Mouse (Mus musculus) cerebellum, postnatal 25 days (tissue): ENCODE measurements around the gene Arl10.

Experiments used
- DNase-seq, 2 experiments: peaks; one replicate each; pipeline ENCODE4 v3.0.0; 2021; ENCODE audit warnings: mixed read lengths in 2 of 2

The Arl10 gene

GRCm38 (mm10) chr13:54585831-54586230 lies 11.0 kb downstream of the Arl10 start:
- no peak for DNase-seq

- no peak for DNase-seq
Observed at GRCm38 (mm10) chr13:54589414-54589995, 14.7 kb downstream of the Arl10 start.

GRCm38 (mm10) chr13:54589996-54590951 lies 15.5 kb downstream of the Arl10 start, which contains the start of the genes Nop16 and Higd2a:
Gene Nop16, minus strand, starts transcription at chr13:54590090.
Gene Higd2a, plus strand, starts transcription at chr13:54590207.
- DNase-seq = peak; percentile 96

- DNase-seq = no peak
Observed at GRCm38 (mm10) chr13:54591776-54592356, 17.1 kb downstream of the Arl10 start.

DNA sequence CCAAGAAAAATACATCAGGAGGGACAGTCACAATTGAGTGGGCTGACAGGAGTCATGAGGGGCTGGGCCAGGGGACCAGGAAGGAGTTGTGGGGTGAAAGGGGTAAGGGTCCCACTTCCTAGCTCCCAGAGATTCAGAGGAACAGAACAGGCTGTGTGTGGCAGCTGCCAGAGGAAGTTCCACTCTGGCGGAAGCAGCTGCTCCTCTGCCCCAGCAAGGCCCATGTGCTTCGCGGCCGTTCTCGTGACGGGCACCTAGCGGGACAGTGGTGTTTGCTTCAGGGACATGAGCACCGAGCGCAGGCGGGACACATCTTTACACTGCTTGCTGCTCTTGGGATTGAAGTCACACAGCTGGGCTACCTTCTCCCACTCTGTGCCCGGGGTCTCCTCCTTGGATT lies 18.8 kb downstream of the Arl10 start:
- no peak for DNase-seq

GRCm38 (mm10) chr13:54596107-54596690 lies 21.4 kb downstream of the Arl10 start:
- peak in 1 of 2 experiments; percentile 36 for DNase-seq

GRCm38 (mm10) chr13:54596870-54597269 lies 22.1 kb downstream of the Arl10 start:
- DNase-seq = no peak

GRCm38 (mm10) chr13:54598622-54599143 lies 23.9 kb downstream of the Arl10 start:
- DNase-seq = peak; percentile 51 to 62

GRCm38 (mm10) chr13:54602639-54603111 lies 27.9 kb downstream of the Arl10 start:
- no peak for DNase-seq

DNA sequence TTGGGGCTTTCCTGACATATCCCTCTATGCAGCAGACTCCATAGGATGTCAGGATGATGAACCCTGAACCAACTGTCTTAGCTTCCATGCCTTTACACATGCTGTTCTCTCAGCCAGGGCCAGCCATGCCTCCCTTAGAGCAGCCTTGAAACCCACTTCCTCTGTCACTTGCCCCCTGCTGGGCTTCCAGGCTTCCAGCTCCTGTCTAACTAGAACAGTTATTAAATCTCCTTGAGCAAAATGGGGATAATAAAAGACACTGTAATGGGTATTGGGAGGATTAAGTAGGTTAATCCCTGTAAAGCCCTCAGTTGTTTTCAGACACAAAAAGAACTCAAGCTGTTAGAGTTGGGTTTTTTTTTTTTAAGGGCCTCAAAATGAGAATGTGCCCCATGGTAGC lies 28.7 kb downstream of the Arl10 start:
- peak in 1 of 2 experiments; percentile 46 for DNase-seq

- no peak for DNase-seq
Observed at GRCm38 (mm10) chr13:54604221-54604620, 29.4 kb downstream of the Arl10 start.

- no peak for DNase-seq
Observed at GRCm38 (mm10) chr13:54605426-54605825, 30.6 kb downstream of the Arl10 start.

DNA sequence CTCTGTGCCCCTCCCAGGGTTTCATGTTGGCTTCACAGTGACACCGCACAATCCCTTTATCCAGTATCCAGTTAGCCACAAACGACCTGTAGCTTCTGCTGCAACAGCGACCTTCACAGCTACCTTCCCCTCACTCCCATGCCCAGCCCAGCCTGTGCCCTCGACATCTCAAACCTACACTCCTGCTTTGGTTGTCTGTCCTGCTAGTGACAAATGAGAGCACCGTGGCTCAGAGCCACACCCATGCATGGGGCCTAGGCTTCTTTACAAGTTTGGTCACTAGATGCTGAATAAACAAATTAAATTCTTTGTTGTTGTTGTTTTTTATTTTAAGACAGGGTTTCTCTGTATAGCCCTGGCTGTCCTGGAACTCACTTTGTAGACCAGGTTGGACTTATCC lies 32.4 kb downstream of the Arl10 start:
- peak in 1 of 2 experiments; percentile 16 for DNase-seq

DNA sequence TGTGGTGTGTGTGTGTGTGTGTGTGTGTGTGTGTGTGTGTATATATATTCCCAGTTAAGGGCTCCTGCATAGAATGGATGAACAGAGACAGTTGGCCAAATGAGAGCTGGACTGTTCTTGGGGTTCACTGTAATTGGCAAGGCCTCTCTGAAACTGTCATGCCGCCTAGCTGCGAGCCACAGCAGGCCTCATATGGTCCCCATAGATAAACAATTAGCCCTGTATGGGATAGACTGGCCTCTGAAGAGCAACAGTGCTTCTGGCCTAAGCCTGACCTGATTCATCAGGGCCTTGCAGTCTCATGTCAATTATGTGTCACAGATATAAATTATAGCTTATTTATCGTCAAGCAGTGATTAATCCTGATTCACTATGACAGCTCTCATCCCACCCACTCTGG lies 33.2 kb downstream of the Arl10 start:
- DNase-seq = peak in 1 of 2 experiments; percentile 16

GRCm38 (mm10) chr13:54608666-54609065 lies 33.9 kb downstream of the Arl10 start:
- DNase-seq = peak; percentile 69 to 74

GRCm38 (mm10) chr13:54609301-54609700 lies 34.5 kb downstream of the Arl10 start:
- DNase-seq = peak; percentile 20 to 37

DNA sequence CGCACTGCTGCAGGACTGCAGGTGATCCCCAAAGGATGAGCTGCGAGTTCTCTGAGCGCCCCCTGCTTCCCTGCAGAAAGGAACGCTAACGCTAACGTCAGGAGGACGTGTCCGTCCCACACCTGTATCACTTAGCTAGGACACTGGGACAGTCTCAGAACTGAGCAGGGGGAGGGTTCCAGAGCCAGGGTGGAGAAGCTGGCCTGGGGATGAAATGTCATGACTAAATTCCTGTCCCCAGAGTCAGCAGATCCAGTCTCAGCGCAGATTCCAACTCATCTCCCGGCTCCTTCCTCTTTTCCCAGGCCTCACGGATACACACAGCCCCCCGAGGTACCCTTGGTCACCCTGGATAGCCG lies 35.8 kb downstream of the Arl10 start:
- peak in 1 of 2 experiments; percentile 64 for DNase-seq

- DNase-seq = peak; percentile 98
Observed at GRCm38 (mm10) chr13:54610972-54611754, 36.3 kb downstream of the Arl10 start, which contains the start of gene Cltb. Gene Cltb, minus strand, starts transcription at chr13:54611344.

DNA sequence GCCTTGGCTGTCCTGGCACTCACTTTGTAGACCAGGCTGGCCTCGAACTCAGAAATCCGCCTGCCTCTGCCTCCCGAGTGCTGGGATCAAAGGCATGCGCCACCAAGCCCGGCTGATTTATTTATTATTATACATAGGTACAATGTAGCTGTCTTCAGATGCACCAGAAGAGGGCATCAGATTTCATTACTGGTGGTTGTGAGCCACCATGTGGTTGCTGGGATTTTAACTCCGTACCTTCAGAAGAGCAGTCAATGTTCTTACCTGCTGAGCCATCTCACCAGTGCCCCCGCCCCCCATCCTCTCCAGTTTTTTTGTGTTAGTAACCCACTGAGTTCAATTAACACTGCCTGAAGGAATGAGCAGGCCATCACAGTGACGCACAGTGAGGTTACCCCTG lies 38.3 kb downstream of the Arl10 start:
- DNase-seq = peak in 1 of 2 experiments; percentile 30

GRCm38 (mm10) chr13:54616307-54616706 lies 41.5 kb downstream of the Arl10 start:
- no peak for DNase-seq

GRCm38 (mm10) chr13:54616998-54617397 lies 42.2 kb downstream of the Arl10 start:
- DNase-seq = no peak
